ENCODE assay signal across 24 mouse cellular contexts in the genomic region with DNA sequence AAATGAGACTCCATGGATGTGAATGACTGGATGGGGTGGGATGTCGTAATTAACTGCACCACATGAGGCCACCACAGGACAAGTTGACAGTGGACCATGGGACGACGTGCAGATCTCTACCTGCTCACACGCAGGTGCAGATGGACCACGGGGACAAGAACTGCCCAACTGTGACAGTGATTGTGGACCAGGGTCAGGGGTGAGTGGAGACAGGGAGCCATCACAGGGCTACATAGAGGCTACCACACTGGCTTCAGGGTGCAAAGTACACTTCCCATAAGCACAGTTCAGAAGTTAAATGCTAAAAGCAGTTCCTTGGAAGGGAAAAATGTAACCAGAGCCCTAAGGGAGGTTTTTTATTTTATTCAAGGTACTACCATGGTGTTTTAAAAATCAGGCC. TPM values are rescaled to one million over a fixed set of nuclear protein-coding genes. Genes with fewer than 3 reads are reported as not detected.
DNase-seq lines count a peak whose midpoint lies in the region; ATAC-seq and TF ChIP-seq lines count a peak whose summit lies in the region.
"Had no signal": no experiment of that assay in that cellular context is flagged by ENCODE, and none has a peak within 500 bp of the region (broad histone marks: within the 10 kb centered on the region; RNA-seq: fewer than 3 reads in every experiment).

No protein-coding gene starts in this region.

- ATAC-seq in kidney, embryonic 14.5 days (ENCODE audit: low FRiP score, low TSS enrichment), result no peak
- peak; percentile 69 for ATAC-seq in kidney, postnatal 0 days (replicated peaks; ENCODE audit: low FRiP score, low read depth)
- ATAC-seq: CD4-positive, CD25-positive, alpha-beta regulatory T cell, adult 4 months; forebrain, embryonic 16.5 days had no signal

- no peak overlapping the region for H3K4me2 ChIP-seq in kidney, embryonic 14.5 days (replicated peaks; ENCODE audit: low read depth, low read length)
- H3K4me2 ChIP-seq in kidney, postnatal 0 days (ENCODE audit: low read length), result no peak overlapping the region
- H3K4me2 ChIP-seq: heart, embryonic 11.5 days; heart, embryonic 15.5 days; hindbrain, embryonic 13.5 days had no signal

- TF ChIP-seq CTCF in kidney, adult 2 months (conservative IDR thresholded peaks at IDR 0.05; ENCODE audit: insufficient read depth, insufficient read length, low read depth, low read length), result no peak
- TF ChIP-seq CTCF in kidney, postnatal 0 days (IDR thresholded peaks at IDR 0.05; ENCODE audit: low read depth), result peak; percentile 18; the same call in 1 of the 2 replicates

- H3K9me3 ChIP-seq in kidney, embryonic 14.5 days (ENCODE audit: control insufficient read depth, low read length), result no peaks in the 10 kb centered on the region
- H3K9me3 ChIP-seq in kidney, postnatal 0 days (replicated peaks; ENCODE audit: low read length), result no peaks in the 10 kb centered on the region
- H3K9me3 ChIP-seq: embryonic facial prominence, embryonic 10.5 days; G1E; heart, embryonic 15.5 days; hindbrain, embryonic 13.5 days had no signal

- WGBS in kidney, embryonic 14.5 days, result 60% methylated on average over 5 of the region's 5 CpGs
- WGBS in kidney, adult 2 months, result 44% methylated on average over 5 of the region's 5 CpGs
- WGBS in kidney, postnatal 0 days, result 62% methylated on average over 5 of the region's 5 CpGs

- no peak overlapping the region for H3K9ac ChIP-seq in kidney, embryonic 14.5 days (ENCODE audit: low read depth, low read length)
- H3K9ac ChIP-seq in kidney, postnatal 0 days (ENCODE audit: low read depth, low read length), result no peak overlapping the region
- H3K9ac ChIP-seq: heart, embryonic 15.5 days; hindbrain, embryonic 13.5 days had no signal

- H3K4me3 ChIP-seq in kidney, embryonic 14.5 days (ENCODE audit: low read length), result no peak overlapping the region
- no peak overlapping the region for H3K4me3 ChIP-seq in kidney, adult 2 months (ENCODE audit: insufficient read depth, low read depth, low read length)
- no peak overlapping the region for H3K4me3 ChIP-seq in kidney, postnatal 0 days (replicated peaks; ENCODE audit: low read depth, low read length)
- H3K4me3 ChIP-seq: embryonic facial prominence, embryonic 10.5 days; heart, adult 2 months; heart, embryonic 15.5 days; hindbrain, embryonic 13.5 days had no signal

- peak; percentile 48 for DNase-seq in cerebellum, adult 9-10 months
- DNase-seq in cerebellum, postnatal 4 days (ENCODE audit: low spot score in 2 of 2), result no peak
- DNase-seq in kidney, adult 11 months, result peak; percentile 60
- DNase-seq in kidney, adult 2 months, result peak; percentile 74
- no peak for DNase-seq in kidney, postnatal 0 days (ENCODE audit: low spot score)
- no peak for DNase-seq in urinary bladder, postnatal 36 days (ENCODE audit: low spot score in 2 of 2)
- no peak for DNase-seq in adrenal gland, adult 18-20 months (ENCODE audit: low spot score in 2 of 2)
- DNase-seq: adrenal gland, postnatal 14 days; B cell, adult 2 months; cerebellum, adult 11-12 months; cerebellum, adult 9-11 months; cerebellum, postnatal 36 days; gastrocnemius, postnatal 14 days; heart, adult 2 months; heart, postnatal 14 days had no signal

- H3K27ac ChIP-seq in kidney, embryonic 14.5 days (ENCODE audit: low read depth, low read length), result no peak overlapping the region
- no peak overlapping the region for H3K27ac ChIP-seq in kidney, adult 2 months (ENCODE audit: insufficient read depth, low read depth, low read length)
- peak overlapping the region; percentile 44; the same call in 1 of the 2 replicates for H3K27ac ChIP-seq in kidney, postnatal 0 days
- H3K27ac ChIP-seq: embryonic facial prominence, embryonic 10.5 days; heart, adult 2 months; heart, embryonic 15.5 days; hindbrain, embryonic 13.5 days had no signal

- no peak for TF ChIP-seq POLR2A in kidney, adult 2 months (IDR thresholded peaks at IDR 0.05; ENCODE audit: low read depth, low read length)

- H3K4me1 ChIP-seq in kidney, embryonic 14.5 days (ENCODE audit: control insufficient read depth, insufficient read depth, low read length), result no peaks in the 10 kb centered on the region
- H3K4me1 ChIP-seq in kidney, adult 2 months (ENCODE audit: control insufficient read depth, insufficient read depth, low read length), result peaks cover 4% of the 10 kb centered on the region; the same call in 1 of the 2 replicates
- H3K4me1 ChIP-seq in kidney, postnatal 0 days (replicated peaks; ENCODE audit: insufficient read depth, low read length), result no peaks in the 10 kb centered on the region
- H3K4me1 ChIP-seq: embryonic facial prominence, embryonic 10.5 days had no signal

- H3K27me3 ChIP-seq in kidney, embryonic 14.5 days (ENCODE audit: control insufficient read depth, insufficient read depth, low read length), result no peaks in the 10 kb centered on the region
- no peaks in the 10 kb centered on the region for H3K27me3 ChIP-seq in kidney, adult 2 months (replicated peaks; ENCODE audit: control insufficient read depth, insufficient read depth, low read length)
- no peaks in the 10 kb centered on the region for H3K27me3 ChIP-seq in kidney, postnatal 0 days (ENCODE audit: insufficient read depth, low read length)
- H3K27me3 ChIP-seq: heart, embryonic 15.5 days; hindbrain, embryonic 13.5 days had no signal

- H3K36me3 ChIP-seq in kidney, embryonic 14.5 days (ENCODE audit: control insufficient read depth, insufficient read depth, low read length), result peaks cover 66% of the 10 kb centered on the region
- no peaks in the 10 kb centered on the region for H3K36me3 ChIP-seq in kidney, adult 2 months (ENCODE audit: control insufficient read depth, insufficient read depth, low read length)
- peaks cover 41% of the 10 kb centered on the region for H3K36me3 ChIP-seq in kidney, postnatal 0 days (ENCODE audit: insufficient read depth, low read length)

RNA-seq across cellular contexts. Expression of a gene that starts 44.2 kb away (rescaled TPM):
- polyA plus RNA-seq in kidney, embryonic 14.5 days (2014; fragmentation: Nextera tagmentation; extraction: Ambion mirVana), result 10.1 and 12.3 TPM in 2 replicates
- polyA plus RNA-seq in kidney, adult 2 months (2012; rRNA removed), result 33.3 and 38.1 TPM in 2 replicates
- polyA plus RNA-seq in kidney, postnatal 0 days (2015; fragmentation: Nextera tagmentation; extraction: Ambion mirVana), result 28.3 and 29.4 TPM in 2 replicates
- 100 to 1,000 TPM; 149 to 166 TPM for total RNA-seq in adrenal gland, adult 18-20 months (2021)
- total RNA-seq: G1E; hematopoietic stem cell, adult 5-6 weeks had no signal
- polyA plus RNA-seq: G1E had no signal

Comparison
In these comparisons a context has a peak if more than half of its experiments do, and no peak if none do; other contexts are left out.
1. DNase-seq: peak in cerebellum, adult 9-10 months (single experiment), kidney, adult 11 months (single experiment) and kidney, adult 2 months (single experiment); none in cerebellum, postnatal 4 days (0 of 2), kidney, postnatal 0 days (single experiment), urinary bladder, postnatal 36 days (0 of 2) and adrenal gland, adult 18-20 months (0 of 2).